Mouse (Mus musculus) yolk sac, embryonic 10.5 days (tissue): ENCODE results near the gene Rdm1.

Source experiments
- DNase-seq: peaks from one replicate; pipeline ENCODE4 v3.0.0-alpha.2; 2017; ENCODE audit warnings: low spot score

Rdm1 gene

GRCm38 (mm10) chr11:101680634-101681325 is 53.8 kb downstream of the Rdm1 start:
- no peak for DNase-seq

GRCm38 (mm10) chr11:101681968-101682367 is 55.0 kb downstream of the Rdm1 start:
- no peak for DNase-seq

- DNase-seq = no peak
Measured at GRCm38 (mm10) chr11:101682410-101682960, 55.5 kb downstream of the Rdm1 start.
